Mouse (Mus musculus): ENCODE results near the gene Tnfrsf22. TPM values are rescaled to one million over a fixed set of nuclear protein-coding genes. Genes with fewer than 3 reads are reported as not detected.
"Not testable (repeated sequence)": the region's sequence is repeated elsewhere in the genome, so short reads cannot be mapped to it uniquely, and the experiment has no call there.

Tnfrsf22 gene
- polyA plus RNA-seq, 1 experiment from 2014 or later = 12.1 TPM

DNA sequence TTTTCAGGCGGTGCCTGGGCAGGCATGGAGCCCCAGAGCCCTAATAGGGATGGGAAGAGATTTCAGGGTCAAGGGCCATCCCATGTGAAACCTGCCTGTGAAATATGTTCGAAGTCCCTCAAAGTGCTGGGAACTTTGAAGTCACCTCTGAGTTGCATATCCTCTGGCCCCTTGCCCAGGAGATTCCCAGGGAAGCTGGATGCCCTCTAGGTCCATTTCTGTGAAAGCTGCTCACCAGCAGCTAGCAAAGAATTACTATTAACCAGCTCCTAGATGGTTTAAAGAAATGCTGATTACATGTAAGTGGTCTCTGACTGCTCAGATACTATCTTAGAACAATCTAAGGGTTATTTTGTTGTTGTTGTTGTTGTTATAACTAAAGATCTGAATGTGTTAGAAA is 35.1 kb upstream of the Tnfrsf22 start:
- H3K36me3 ChIP-seq = peaks cover 23% of the 10 kb centered on the region
- not testable (repeated sequence) for H3K27ac ChIP-seq; H3K4me3 ChIP-seq (replicated peaks); H3K9ac ChIP-seq; H3K4me2 ChIP-seq; H3K9me3 ChIP-seq (replicated peaks); H3K4me1 ChIP-seq; H3K27me3 ChIP-seq; ATAC-seq (replicated peaks; ENCODE audit: low FRiP score)
- 62% methylated on average over 2 of the region's 2 CpGs for WGBS

DNA sequence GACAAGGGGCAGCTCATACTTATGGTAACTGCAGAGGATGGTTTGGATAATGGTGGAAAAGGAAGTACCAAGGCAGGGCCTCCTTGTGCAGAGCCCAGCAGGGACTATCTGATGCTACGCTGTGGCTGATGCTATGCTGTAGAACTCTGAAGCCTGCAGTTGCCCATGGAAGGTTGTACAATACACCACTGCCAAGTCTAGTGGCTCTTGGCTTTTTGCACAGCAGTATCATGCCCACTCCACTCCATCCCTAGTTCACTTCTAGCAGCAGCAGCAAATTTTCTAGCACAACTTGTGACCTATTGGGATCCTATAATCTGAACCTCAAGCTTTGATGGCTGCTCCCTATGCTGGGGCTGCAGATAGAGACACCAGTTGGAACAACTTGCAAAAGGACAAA is 32.1 kb upstream of the Tnfrsf22 start:
- no peaks in the 10 kb centered on the region for H3K9me3 ChIP-seq (replicated peaks)
- WGBS = 94% methylated on average over 1 of the region's 1 CpGs
- H3K4me3 ChIP-seq (replicated peaks) = no peak overlapping the region
- no peak overlapping the region for H3K4me2 ChIP-seq
- ATAC-seq (replicated peaks; ENCODE audit: low FRiP score) = no peak
- no peak overlapping the region for H3K27ac ChIP-seq
- no peaks in the 10 kb centered on the region for H3K36me3 ChIP-seq
- no peaks in the 10 kb centered on the region; the same call in 1 of the 2 replicates for H3K27me3 ChIP-seq
- no peak overlapping the region for H3K9ac ChIP-seq
- H3K4me1 ChIP-seq = peaks cover 5% of the 10 kb centered on the region; the same call in 1 of the 2 replicates

DNA sequence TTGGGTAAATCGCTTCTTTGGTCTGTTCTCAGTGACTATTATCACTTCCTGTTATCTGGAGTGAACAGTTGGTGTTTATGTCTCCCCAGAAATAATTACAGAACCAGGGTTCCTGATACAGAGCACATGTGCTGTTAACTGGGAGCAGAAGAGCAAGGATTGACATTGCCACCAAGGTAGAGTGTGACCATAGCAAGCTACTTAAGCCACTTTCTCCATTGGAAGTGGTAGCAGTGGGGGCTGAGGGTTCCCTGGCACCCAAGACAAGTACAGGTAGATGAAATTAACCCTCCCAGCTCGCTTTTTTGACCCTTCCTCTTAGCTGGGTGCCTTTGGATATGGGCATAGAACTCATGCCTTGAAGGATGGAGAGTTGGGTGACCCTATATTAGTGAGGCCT is 31.4 kb upstream of the Tnfrsf22 start:
- not testable (repeated sequence) for ATAC-seq (replicated peaks; ENCODE audit: low FRiP score); H3K9ac ChIP-seq; H3K27me3 ChIP-seq; H3K36me3 ChIP-seq; H3K27ac ChIP-seq; H3K4me2 ChIP-seq; H3K4me1 ChIP-seq; H3K9me3 ChIP-seq (replicated peaks); H3K4me3 ChIP-seq (replicated peaks)
- 64% methylated on average over 2 of the region's 2 CpGs for WGBS

DNA sequence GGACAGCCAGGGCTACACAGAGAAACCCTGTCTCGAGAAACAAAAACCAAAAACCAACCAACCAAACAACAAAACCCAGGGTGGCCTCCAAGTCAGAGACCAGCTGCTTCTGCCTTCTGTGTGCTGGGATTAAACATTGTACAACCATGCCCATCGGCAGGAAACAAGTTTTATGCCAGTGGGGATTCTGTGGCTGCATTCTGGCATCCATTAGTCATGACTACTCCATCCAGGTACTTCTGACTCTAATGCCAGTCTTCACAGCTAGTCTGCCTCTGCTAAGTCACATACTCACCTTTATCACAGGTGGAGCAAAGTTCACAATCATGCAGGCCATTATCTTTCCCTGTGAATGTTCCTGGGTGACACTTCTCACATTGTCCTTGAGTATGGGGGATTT is 30.2 kb upstream of the Tnfrsf22 start:
- not testable (repeated sequence) for H3K9me3 ChIP-seq (replicated peaks); H3K4me2 ChIP-seq; H3K9ac ChIP-seq; H3K4me1 ChIP-seq; H3K27me3 ChIP-seq; ATAC-seq (replicated peaks; ENCODE audit: low FRiP score); H3K36me3 ChIP-seq; H3K4me3 ChIP-seq (replicated peaks); H3K27ac ChIP-seq
- 87% methylated on average over 2 of the region's 2 CpGs for WGBS

DNA sequence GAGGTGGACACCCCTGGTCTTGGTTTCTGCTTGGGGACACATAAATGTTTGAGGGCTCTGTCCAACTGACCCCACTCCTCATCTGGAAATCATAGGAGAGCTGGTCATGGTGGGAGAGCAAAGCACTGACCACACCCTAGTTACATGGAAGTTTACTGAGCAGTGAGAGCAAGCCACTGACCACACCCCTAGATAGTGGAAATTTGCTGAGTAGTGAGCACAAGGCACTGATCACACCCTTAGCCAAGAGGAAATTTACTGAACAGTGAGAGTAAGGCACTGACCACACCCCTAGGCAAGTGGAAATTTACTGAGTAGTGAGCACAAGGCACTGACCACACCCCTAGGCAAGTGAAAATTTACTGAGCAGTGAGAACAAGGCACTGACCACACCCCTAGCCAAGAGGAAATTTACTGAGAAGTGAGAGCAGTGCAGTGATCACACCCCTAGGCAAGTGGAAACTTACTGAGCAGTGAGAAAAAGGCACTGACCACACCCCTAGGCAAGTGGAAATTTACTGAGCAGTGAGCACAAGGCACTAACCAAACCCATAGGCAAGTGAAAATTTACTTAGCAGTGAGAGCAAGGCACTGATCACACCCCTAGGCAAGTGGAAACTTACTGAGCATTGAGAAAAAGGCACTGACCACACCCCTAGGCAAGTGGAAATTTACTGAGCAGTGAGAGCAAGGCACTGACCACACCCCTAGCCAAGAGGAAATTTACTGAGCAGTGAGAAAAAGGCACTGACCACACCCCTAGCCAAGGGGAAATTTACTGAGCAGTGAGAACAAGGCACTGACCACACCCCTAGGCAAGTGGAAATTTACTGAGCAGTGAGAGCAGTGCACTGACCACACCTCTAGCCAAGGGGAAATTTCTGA is 17.2 kb upstream of the Tnfrsf22 start:
- Histone ChIP-seq H3K9ac (no peak overlapping the region), H3K36me3 (no peaks in the 10 kb centered on the region), H3K4me3 (replicated peaks) (no peak overlapping the region), H3K27me3 (no peaks in the 10 kb centered on the region), H3K4me1 (no peaks in the 10 kb centered on the region), H3K4me2 (no peak overlapping the region), H3K27ac (no peak overlapping the region), H3K9me3 (replicated peaks) (no peaks in the 10 kb centered on the region)
- no peak for ATAC-seq (replicated peaks; ENCODE audit: low FRiP score)

DNA sequence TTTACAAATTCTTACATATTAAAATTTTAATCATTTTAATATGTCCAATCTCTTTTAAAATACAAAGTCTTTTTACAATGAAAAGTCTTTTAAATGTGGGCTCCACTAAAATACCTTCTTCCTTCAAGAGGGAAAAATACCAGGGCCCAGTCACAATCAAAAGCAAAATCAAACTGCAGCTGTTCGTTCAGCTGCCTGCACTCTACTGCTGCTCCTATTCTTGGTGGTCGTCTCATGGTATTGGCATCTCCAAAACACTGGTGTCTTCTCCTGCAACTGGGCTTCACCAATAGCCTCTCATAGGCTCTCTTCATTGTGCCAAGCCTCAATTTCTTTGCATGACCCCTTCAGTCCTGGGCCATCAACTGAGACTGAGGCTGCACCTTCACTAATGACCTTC is 14.0 kb upstream of the Tnfrsf22 start:
- WGBS = 88% methylated on average over 2 of the region's 2 CpGs
- ATAC-seq (replicated peaks; ENCODE audit: low FRiP score) = no peak
- H3K27ac ChIP-seq = no peak overlapping the region
- no peaks in the 10 kb centered on the region for H3K36me3 ChIP-seq
- no peak overlapping the region for H3K9ac ChIP-seq
- H3K4me2 ChIP-seq = no peak overlapping the region
- H3K9me3 ChIP-seq (replicated peaks) = no peaks in the 10 kb centered on the region
- 0 out of 2 replicates have a peak, but pooled peaks cover 3% of the 10 kb centered on the region for H3K4me1 ChIP-seq
- no peak overlapping the region for H3K4me3 ChIP-seq (replicated peaks)
- H3K27me3 ChIP-seq = no peaks in the 10 kb centered on the region

DNA sequence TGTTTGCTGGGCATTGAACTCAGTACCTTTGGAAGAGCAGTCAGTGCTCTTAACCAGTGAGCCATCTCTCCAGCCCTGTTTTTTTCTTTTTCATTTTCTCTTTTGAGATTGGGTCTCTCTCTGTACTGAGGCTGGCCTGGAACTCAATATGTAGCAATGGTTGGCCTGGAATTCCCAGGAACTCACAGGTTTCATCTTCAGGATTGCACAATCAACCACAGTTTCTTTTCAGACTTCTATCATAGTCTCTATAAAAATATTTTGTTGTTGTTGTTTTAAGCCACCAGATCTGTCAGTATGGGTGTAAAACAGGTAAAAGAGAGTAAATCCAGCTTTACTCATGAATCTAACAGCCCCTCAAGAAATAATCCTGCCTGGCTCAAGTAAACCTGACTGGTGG is 11.3 kb upstream of the Tnfrsf22 start:
- ATAC-seq (replicated peaks; ENCODE audit: low FRiP score) = no peak
- Histone ChIP-seq H3K4me2 (no peak overlapping the region), H3K36me3 (no peaks in the 10 kb centered on the region), H3K4me3 (replicated peaks) (no peak overlapping the region), H3K27me3 (no peaks in the 10 kb centered on the region), H3K27ac (no peak overlapping the region), H3K9me3 (replicated peaks) (no peaks in the 10 kb centered on the region), H3K4me1 (0 out of 2 replicates have a peak, but pooled peaks cover 3% of the 10 kb centered on the region), H3K9ac (no peak overlapping the region)

DNA sequence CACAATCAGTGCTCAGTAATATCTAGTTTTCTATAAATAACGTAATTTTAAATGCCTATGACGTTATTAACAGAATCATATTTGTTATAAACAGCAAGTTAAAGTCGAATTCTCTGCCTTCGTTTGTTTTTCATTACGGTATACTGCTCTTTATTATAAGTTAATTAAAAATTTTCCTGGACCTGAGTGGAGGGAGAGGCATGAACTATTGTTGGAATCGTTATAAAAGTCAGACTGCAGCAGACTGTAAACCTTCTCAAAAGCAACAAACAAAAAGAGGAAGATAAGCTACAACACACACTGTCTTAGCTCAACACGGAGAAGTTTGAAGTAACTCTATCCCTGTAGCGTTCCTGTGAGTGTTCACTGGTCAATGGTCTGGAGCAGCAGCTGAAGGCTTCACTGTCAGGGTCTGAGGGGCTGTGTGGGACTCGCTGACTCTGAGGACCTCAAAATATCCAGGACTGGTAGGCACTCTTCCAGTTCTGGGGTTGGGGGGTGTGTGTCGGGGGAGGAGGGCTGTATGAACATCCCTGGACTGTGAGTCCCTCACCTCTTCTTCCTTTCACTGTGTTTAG is 397 bp upstream of the Tnfrsf22 start:
- H3K9ac ChIP-seq; H3K27ac ChIP-seq; H3K9me3 ChIP-seq (replicated peaks); H3K27me3 ChIP-seq; H3K4me1 ChIP-seq; H3K36me3 ChIP-seq: not testable (repeated sequence)
- WGBS = 48% methylated on average over 10 of the region's 10 CpGs
- peak; percentile 81; the same call in 1 of the 2 replicates for ATAC-seq (replicated peaks; ENCODE audit: low FRiP score)
- peak overlapping the region; percentile 80 for H3K4me3 ChIP-seq (replicated peaks)
- H3K4me2 ChIP-seq = peak overlapping the region; percentile 92

DNA sequence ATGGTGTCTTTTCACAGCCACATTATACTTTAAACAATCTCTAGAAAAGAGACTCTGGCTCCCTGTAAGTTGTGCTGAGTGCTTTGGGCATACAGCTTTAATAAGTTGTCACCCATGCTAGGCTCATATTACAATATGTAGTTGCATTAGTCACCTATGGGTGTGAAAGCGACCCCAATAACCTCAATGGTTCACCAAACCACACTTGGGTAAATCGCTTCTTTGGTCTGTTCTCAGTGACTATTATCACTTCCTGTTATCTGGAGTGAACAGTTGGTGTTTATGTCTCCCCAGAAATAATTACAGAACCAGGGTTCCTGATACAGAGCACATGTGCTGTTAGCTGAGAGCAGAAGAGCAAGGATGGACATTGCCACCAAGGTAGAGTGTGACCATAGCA is 5.5 kb downstream of the Tnfrsf22 start:
- H3K36me3 ChIP-seq; ATAC-seq (replicated peaks; ENCODE audit: low FRiP score); H3K4me3 ChIP-seq (replicated peaks); H3K27me3 ChIP-seq; H3K9ac ChIP-seq; H3K4me1 ChIP-seq; H3K9me3 ChIP-seq (replicated peaks); H3K27ac ChIP-seq; H3K4me2 ChIP-seq: not testable (repeated sequence)
- 83% methylated on average over 2 of the region's 2 CpGs for WGBS

DNA sequence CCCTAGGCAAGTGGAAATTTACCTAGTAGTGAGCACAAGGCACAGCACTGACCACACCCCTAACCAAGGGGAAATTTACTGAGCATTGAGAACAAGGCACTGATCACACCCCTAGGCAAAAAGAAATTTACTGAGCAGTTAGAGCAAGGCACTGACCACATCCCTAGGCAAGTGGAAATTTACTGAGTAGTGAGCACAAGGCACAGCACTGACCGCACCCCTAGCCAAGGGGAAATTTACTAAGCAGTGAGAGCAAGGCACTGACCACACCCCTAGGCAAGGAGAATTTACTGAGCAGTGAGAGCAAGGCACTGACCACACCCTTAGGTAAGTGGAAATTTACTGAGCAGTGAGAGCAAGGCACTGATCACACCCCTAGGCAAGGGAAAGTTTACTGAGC is 12.8 kb downstream of the Tnfrsf22 start:
- H3K27ac ChIP-seq = no peak overlapping the region

DNA sequence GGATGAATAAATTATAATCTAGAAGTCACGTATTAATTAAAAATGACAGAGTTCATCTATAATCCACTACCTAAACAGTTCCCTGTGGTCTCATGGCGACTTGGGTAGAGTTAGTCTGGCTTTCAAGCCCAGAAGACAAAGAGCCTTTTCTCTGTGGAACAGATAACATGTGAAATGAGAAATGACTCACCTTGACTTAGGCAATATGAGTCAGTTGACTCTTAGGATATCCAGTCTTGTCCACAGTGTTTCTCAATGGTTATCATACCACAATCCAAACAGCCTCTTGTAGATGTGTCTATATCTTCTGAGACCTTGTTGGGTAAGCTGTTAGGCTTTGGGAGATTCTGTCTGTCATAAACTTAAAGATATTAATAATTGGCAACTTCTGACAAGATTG is 18.0 kb downstream of the Tnfrsf22 start:
- no peaks in the 10 kb centered on the region for H3K4me1 ChIP-seq
- no peak overlapping the region for H3K4me2 ChIP-seq
- H3K9ac ChIP-seq = no peak overlapping the region
- no peak for ATAC-seq (replicated peaks; ENCODE audit: low FRiP score)
- H3K36me3 ChIP-seq = no peaks in the 10 kb centered on the region
- no peaks in the 10 kb centered on the region for H3K9me3 ChIP-seq (replicated peaks)
- H3K27me3 ChIP-seq = no peaks in the 10 kb centered on the region
- no peak overlapping the region for H3K27ac ChIP-seq
- WGBS = 72% methylated on average over 2 of the region's 2 CpGs
- no peak overlapping the region for H3K4me3 ChIP-seq (replicated peaks)

More for the DNA sequence above, 12.8 kb downstream of the Tnfrsf22 start:
- no peak for ATAC-seq (replicated peaks; ENCODE audit: low FRiP score)
- no peak overlapping the region for H3K4me3 ChIP-seq (replicated peaks)
- H3K36me3 ChIP-seq = peaks cover 11% of the 10 kb centered on the region
- no peaks in the 10 kb centered on the region for H3K4me1 ChIP-seq
- H3K4me2 ChIP-seq = no peak overlapping the region
- WGBS = 94% methylated on average over 1 of the region's 1 CpGs
- H3K9ac ChIP-seq = no peak overlapping the region
- H3K9me3 ChIP-seq (replicated peaks) = no peaks in the 10 kb centered on the region
- no peaks in the 10 kb centered on the region for H3K27me3 ChIP-seq

DNA sequence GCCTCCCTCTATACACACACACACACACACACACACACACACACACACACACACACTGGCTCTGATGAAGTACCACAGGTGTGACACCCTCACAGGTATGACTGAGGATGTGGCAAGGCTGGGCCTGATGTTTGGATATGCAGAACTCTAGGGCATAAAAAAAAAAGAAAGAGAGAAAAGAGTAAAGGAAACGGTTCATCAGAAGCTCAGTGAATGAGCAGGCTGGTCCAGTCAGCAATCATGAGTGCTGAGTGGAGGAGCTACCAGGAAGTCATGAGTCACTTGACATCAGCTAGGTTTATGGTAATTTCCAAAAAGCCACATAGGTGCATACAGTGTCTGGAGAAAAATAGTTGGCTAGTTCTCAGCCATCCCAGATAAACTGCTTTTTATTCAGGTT is 20.0 kb downstream of the Tnfrsf22 start:
- WGBS = 38% methylated on average over 1 of the region's 1 CpGs
- H3K9ac ChIP-seq = no peak overlapping the region
- H3K4me3 ChIP-seq (replicated peaks) = no peak overlapping the region
- no peak for ATAC-seq (replicated peaks; ENCODE audit: low FRiP score)
- H3K27me3 ChIP-seq = no peaks in the 10 kb centered on the region
- H3K4me2 ChIP-seq = no peak overlapping the region
- H3K4me1 ChIP-seq = no peaks in the 10 kb centered on the region
- H3K9me3 ChIP-seq (replicated peaks) = no peaks in the 10 kb centered on the region
- no peak overlapping the region for H3K27ac ChIP-seq
- H3K36me3 ChIP-seq = no peaks in the 10 kb centered on the region
